Mouse (Mus musculus): Measurements from ENCODE around the gene Gm42674.

GRCm38 (mm10) chr3:90587361-90588101 is 14.2 kb upstream of the Gm42674 start:
- TF ChIP-seq POLR2A (IDR thresholded peaks at IDR 0.05; ENCODE audit: low read depth, low read length) (no peak), CTCF (IDR thresholded peaks at IDR 0.05; ENCODE audit: extremely low read depth, insufficient read depth, insufficient read length, insufficient replicate concordance) (no peak)
